Mouse (Mus musculus): ENCODE measurements around the gene Aida.
"Not testable (repeated sequence)": the region's sequence is repeated elsewhere in the genome, so short reads cannot be mapped to it uniquely, and the experiment has no call there.

Aida gene

DNA sequence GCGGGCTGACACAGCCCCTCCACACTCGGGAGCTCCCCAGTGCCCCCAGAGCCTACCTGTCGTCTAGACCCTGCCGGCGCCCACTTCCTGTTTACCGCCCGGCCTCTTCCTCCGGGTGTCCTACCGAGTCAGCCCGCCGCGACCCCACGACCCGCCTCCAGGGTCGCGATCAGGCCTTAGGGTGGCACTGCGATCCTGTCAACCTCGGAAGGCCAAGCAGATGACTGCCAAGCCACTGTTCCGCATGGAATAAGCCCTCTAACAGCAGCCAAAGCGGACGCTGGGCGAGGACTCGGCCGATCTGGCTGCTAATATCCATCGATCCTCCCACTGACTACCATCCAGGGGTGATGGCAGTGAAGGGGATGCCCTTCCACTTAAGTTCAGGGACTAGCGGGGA lies at the start of gene Aida:
Aida (plus strand) TSS at position 126 of the 400 bp plus-strand sequence.
- peak; percentile 59 to 72 for DNase-seq

GRCm38 (mm10) chr1:183248144-183248543 lies 48.2 kb upstream of the Aida start:
- no peak for DNase-seq

DNA sequence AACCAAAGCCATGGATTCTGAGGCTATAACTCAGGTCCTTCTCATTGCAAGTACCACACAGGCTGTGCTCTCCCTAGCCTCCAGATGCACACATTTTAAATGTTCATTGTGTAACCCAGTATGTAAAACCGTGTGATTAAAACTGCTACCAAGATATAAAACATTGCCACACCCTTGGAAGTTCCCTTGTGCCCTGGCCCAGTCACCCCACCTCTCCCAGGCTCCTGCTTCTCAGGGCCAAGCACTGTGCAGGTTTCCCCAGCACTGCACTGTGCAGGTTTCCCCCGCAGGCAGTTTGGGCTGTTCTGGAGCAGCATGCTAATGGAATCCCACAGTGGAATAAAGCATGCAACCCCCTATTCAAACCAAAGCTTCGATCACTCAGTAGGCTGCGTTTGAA lies 45.8 kb upstream of the Aida start:
- DNase-seq: no peak

DNA sequence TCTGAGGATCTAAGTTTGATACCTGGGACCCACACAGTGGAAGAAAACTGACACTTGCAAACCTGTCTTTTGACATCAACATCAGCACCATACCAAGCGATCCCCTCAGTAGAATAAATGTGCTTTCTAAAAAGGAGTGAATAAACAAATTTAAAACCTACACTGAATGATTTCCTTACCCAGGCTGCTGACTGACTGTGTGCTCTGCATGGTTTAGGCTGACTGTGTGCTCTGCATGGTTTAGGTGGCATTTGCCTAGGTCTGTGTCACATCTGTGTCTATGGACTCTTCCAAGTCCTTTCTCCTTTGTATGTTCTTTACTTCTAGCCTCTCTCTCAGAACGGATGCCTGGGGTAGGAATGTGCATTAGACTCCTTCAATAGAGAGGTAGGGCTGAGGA lies 44.6 kb upstream of the Aida start:
- DNase-seq: no peak

GRCm38 (mm10) chr1:183252574-183252973 lies 43.8 kb upstream of the Aida start:
- DNase-seq: no peak

DNA sequence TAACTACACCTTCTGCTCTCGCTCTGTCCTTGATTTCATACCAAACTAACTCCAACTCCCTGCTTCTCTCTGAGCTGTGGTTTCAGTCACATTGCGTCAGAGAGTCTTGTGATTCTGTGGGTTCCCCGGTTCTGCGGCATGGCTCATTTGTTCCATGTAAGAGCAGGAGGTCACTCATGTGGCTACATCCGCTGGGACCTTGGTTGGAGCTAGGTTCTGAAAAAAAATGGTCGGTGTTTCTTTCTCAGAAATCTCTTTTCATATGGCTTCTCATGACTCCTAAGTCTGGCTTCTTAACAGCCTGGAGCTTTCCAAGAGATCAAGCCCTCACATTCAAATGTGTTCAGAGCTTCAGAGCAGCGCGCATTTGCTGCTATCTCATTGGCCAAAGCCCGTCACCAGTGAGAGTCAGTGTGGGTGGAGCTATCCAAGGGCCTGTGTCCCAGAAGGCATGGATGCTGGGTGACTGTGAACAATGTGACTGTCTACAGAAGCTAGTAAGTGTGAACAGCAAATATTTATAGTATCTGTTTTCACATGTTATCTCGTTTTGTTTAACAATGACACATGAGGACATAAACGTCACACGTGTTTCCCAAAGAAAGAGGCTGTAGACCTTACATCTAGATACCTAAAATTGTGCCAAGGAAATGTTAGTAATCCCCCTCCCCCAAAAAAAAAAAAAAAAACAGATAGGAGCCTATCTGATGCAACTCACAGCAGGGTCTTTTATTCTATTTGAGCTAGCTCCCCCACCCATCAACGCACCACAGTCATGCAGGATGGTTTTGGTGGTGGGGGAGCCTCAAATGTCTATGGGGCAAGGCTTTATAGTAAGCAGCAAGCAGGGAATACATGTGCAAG lies 32.0 kb upstream of the Aida start:
- no peak for DNase-seq

DNA sequence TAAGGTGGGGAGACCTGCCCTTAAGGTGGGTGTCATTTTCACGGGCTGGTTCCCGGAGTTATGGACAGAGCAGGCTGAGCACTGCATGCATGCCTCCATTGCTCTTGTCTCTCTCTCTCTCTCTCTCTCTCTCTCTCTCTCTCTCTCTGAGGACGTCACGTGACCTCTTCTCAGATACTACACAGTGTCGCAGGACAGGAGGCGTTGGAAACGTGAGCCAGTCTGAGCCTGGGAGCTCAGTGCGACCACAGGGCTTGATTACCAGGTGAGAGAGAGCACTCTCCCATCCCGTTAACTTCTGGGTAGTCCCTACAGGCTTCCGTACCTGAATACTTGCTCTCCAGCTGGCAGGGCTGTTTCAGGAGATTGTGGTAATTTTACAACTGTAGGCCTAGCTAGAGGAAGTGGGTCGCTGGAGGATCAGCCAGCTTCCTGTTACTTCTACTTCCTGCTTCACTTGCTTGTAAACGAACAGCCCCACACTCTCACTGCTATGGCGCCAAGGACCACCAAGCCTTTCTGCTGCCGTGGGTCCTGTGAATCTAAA lies 30.4 kb upstream of the Aida start:
- DNase-seq: no peak

DNA sequence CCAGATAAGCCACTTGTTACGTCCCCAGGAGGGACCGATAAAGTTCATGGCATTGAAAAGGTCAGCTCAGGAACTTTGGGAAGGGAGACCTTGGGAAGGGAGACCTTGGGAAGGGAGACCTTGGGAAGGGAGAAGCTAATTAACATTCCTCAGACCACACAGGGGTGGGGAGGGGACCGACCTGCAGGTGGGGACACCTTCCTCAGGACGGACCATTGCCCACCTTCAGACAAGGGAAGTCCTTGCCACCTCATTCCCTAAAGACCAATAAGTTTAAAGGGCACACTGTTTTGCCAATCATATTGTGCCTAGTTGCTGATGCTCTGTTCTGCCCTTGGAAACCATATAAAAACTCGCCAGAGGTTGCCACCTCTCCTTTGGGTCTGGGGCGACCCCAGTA lies 28.7 kb upstream of the Aida start:
- DNase-seq: no peak

DNA sequence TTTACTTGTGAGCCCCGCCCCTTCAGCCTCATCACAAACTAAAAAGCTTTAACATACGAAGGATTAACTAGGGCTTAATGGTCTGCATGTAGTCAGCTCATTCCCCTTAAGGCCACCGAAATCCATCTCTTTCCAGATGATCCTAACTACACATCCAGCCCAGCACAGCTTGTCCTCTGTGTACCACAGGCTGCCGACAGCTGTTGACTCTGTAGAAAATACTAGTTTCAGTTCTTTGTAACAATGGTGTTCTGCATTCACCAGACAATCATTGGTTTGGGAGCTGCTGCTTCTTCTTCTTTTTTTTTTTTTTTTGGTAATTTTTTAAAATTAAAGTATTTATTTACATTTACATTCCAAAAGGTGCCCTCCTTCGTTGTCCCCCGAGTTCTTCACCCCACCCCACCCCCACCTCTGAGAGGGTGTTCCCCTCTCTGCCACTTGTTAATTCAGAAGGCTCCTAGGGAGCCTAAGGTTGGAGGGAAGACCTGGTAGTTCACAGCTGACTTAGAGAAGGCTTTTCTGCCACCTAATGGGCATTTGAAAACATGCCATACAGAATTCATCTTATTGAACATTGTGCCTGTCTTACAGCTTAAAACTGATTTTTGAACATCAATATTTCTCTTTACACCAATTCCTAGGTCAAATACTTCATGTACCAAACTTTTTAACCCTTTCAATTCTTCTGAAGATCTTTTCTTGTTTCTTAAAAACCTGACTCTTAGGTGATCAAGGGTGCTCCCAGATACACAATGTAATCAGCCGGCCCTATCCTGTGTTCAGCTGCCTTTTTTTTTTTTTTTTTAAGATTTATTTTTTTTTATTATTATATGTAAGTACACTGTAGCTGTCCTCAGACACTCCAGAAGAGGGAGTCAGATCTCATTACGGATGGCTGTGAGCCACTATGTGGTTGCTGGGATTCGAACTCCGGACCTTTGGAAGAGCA lies 23.2 kb upstream of the Aida start:
- DNase-seq: no peak

DNA sequence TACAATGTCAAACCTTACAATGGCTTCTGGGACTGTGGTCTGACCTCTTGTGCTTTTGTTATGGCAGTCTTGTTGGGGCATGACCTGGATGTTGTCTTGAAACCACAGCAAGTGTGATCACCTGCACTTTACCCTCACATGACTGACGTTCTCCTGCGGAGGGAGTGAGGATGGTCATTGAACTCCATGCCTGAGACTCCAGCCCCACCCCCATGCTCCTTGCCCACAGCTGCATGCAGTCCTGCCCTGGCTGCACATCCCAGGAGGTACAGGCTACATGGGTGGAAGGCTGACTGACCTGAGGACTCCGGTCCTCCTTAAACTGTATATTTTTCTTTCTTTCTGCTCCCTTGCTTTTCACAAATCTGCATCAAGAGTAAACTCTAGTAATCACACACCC lies 22.0 kb upstream of the Aida start:
- peak; percentile 21 to 47 for DNase-seq

- no peak for DNase-seq
Observed at GRCm38 (mm10) chr1:183275763-183276162, 20.6 kb upstream of the Aida start.

GRCm38 (mm10) chr1:183288351-183288750 lies 8.0 kb upstream of the Aida start:
- no peak for DNase-seq

DNA sequence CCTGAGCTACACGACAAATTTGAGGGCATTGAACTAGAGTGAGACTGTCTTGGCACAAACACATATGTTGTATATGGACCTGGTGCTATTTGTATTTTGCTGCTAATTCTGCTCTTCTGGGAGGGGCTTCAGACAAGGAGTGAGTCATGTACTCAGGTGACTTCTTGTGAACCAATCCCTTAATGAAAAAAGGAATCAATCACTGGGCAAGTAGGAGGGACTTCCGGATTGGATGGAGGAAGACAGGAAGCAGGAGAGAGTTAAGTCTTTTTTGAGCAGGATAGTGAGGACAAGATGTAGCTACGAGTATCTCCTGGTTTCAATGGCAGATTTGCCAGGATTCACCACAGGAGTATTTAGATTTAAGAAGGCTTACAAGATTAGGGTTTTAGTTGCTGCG lies 6.8 kb upstream of the Aida start:
- DNase-seq: no peak

DNA sequence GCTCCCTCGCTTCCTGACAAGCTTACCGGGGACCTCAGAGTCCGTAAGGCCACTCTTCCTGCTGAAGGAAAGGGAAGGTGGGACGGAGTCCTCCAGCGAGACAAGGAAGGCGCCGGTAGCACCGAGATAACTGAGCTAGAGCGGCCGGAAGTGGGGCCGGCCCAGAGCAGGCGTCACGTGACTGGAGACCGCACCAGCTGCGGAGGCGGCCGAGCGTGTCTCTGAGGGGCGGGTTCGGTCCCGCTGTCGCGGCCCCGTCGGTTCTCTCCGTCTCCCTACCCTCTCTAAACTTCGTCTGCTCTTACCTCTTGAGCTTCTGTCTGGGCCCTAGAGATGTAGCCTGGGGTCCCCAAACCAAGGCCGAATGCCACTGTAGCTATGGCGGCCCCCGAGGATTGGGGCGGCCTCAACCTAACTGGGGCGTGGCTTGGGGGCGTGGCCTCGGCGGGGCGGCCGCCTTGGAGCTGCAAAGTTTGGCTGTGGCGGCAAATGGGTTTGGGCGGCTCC lies 540 bp downstream of the Aida start, which contains the start of gene Brox:
Brox (minus strand) TSS at position 393 of the 507 bp plus-strand sequence.
- DNase-seq: peak; percentile 98 to 99

GRCm38 (mm10) chr1:183297473-183297885 lies 1.1 kb downstream of the Aida start:
- DNase-seq: no peak

DNA sequence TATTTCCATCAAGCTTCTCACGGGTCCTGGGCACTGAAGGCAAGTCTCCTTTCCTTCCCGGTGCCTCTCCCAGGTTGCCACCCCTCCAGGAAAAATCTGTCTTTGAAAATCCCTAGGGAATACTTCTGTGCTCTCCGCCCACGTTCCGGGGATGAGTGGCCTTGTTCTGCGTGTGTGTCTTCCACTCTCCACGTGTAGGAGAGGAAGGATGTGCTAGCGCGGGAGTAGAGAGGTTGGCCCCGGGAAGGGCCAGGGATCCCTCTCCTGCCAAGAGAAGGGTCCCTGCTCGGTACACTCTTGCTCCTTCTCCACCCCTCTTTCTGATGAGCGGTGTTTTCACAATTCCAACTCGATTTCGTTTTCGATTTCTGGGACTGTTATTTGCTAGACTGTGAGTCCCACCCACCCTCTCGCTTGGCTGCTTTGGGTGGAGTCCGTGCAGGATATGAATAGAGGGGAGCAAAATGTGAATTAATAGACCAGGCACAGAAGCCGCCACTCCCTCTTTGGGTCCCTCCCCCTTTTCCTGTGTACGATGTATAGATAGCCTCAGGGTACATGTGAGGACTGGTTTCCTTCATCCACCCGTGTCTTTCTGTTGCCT lies 1.6 kb downstream of the Aida start:
- DNase-seq: peak; percentile 29 to 52

GRCm38 (mm10) chr1:183299161-183299560 lies 2.8 kb downstream of the Aida start:
- peak; percentile 84 to 85 for DNase-seq

DNA sequence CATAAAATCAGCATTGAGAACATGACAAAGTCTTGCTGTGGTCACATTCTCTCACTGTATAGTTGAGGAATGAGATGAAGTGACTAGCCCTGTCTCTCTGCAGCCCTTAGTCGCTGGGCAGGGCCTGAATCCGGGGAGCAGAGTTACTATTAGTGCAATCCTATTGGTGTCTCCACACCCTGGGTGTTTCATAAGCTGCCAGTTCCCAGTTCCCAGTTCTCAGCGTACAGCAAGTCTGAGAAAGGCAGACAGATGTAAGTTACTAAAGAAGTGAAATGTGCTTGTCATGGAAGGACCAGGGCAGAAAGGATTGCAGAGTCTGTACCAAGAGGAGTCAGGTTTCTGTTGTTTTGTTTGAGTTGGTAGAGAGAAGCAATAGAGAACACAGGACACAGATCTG lies 11.2 kb downstream of the Aida start:
- DNase-seq: no peak

DNA sequence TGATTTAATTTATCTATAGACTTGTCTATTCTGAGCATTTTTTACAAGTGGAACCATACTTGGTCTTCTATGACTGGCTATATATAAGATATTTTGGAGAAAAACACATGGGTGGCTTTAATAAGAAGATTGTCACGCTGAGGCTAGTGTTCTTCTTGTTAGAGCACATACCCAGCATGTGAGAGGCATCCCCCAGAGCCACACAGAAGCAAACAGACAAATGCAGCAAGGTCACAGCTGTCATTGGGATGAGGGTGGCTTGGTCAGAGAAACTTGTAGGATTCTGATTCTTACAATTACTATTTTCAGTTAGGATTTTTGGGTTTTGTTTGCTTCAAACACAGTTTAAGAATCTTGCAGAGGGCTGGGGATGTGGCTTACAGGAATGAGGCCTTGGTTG lies 12.1 kb downstream of the Aida start:
- no peak for DNase-seq

DNA sequence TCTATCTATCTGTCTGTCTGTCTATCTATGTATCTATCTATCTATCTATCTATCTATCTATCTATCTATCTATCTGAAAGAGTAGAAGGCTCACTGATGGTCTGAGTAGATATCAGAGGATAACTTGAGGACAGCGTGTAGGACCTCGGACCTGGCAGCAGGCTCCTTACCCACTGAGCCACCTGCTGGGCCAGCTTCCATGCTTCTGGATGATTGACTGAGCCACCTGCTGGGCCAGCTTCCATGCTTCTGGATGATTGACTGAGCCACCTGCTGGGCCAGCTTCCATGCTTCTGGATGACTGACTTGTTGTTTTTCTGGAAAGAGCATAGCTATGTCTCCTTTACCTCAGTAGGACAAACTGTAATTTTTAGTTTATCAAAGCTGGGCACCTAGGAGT lies 13.2 kb downstream of the Aida start:
- not testable (repeated sequence) for DNase-seq

- no peak for DNase-seq
Observed at GRCm38 (mm10) chr1:183312076-183312475, 15.7 kb downstream of the Aida start.

DNA sequence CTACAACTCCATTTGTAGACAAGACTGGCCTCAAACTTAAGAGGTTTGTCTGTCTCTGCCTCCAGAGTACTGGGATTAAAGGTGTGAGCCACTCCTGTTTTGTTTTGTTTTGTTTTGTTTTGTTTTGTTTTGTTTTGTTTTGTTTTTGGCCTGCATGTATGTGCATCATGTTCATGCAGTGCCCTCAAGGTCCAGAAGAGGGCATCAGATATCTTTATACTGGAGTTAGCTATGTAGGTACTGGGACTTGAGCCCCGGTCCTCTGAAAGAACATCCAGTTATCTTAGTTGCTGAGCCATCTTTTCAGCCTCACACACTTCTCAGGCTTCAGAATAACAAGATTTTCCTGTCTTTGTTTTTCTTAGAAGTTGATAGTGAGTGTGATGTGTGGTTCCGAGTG lies 19.4 kb downstream of the Aida start:
- peak; percentile 8 to 14 for DNase-seq

DNA sequence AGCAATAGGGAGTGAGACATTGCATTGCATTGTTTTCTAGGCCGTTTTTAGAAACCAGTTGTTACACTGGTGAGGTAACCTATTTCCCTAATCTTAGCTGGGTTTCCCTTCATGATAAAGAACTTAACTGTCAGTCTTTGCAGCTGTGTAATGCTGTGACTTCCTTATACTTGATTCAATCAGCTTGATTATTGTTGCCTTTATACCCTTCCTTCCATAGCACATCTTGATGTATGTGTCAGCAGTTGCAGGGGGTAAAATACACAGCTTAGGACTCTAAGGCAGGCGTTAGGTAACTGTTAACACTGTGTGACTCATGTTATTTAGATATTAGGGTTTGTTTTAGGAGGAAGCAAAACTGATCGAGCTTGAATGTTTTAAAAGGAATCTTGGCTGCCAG lies 24.3 kb downstream of the Aida start:
- no peak for DNase-seq
